Mouse (Mus musculus): Measurements from ENCODE around the gene Noto. TPM values are rescaled to one million over a fixed set of nuclear protein-coding genes. Genes with fewer than 3 reads are reported as not detected.

Noto gene
- total RNA-seq (2021) = not detected

- DNase-seq = no peak
- intact Hi-C loops (cut with DNase I) = no loop called here
Observed at GRCm38 (mm10) chr6:85423836-85424379, at the start of gene Noto. Noto (plus strand) TSS chr6:85423886.

GRCm38 (mm10) chr6:85373951-85374733, 49.5 kb upstream of the Noto start, which contains the start of gene Rab11fip5:
Rab11fip5 (minus strand) TSS chr6:85374634.
- DNase-seq = peak in 1 of 2 experiments; percentile 49
- intact Hi-C loops (cut with DNase I) = no loop called here

- peak; percentile 95 to 98 for DNase-seq
- intact Hi-C loops (cut with DNase I) = no loop called here
Observed at GRCm38 (mm10) chr6:85374734-85375114, 49.0 kb upstream of the Noto start.

- intact Hi-C loops (cut with DNase I) = no loop called here
- no peak for DNase-seq
Observed at GRCm38 (mm10) chr6:85377066-85377734, 46.5 kb upstream of the Noto start.

GRCm38 (mm10) chr6:85377876-85378275, 45.8 kb upstream of the Noto start:
- intact Hi-C loops (cut with DNase I) = no loop called here
- DNase-seq = no peak

- intact Hi-C loops (cut with DNase I) = no loop called here
- DNase-seq = no peak
Observed at GRCm38 (mm10) chr6:85378629-85379028, 45.1 kb upstream of the Noto start.

GRCm38 (mm10) chr6:85380201-85380900, 43.3 kb upstream of the Noto start:
- intact Hi-C loops (cut with DNase I) = no loop called here
- DNase-seq = peak; percentile 82 to 84

GRCm38 (mm10) chr6:85380901-85381647, 42.6 kb upstream of the Noto start:
- DNase-seq = no peak
- intact Hi-C loops (cut with DNase I) = loop anchor here (1.0 kb wide), 1 partner anchor 35 kb away; no protein-coding TSS in a partner anchor

GRCm38 (mm10) chr6:85381648-85382020, 42.1 kb upstream of the Noto start:
- intact Hi-C loops (cut with DNase I) = loop anchor here (1.0 kb wide), 1 partner anchor 35 kb away; no protein-coding TSS in a partner anchor

GRCm38 (mm10) chr6:85382791-85383190, 40.9 kb upstream of the Noto start:
- intact Hi-C loops (cut with DNase I) = no loop called here

More at GRCm38 (mm10) chr6:85381648-85382020, 42.1 kb upstream of the Noto start:
- no peak for DNase-seq

GRCm38 (mm10) chr6:85388608-85389007, 35.1 kb upstream of the Noto start:
- intact Hi-C loops (cut with DNase I) = no loop called here
- no peak for DNase-seq

More at GRCm38 (mm10) chr6:85382791-85383190, 40.9 kb upstream of the Noto start:
- DNase-seq = no peak

GRCm38 (mm10) chr6:85391803-85392202, 31.9 kb upstream of the Noto start:
- DNase-seq = peak; percentile 73 to 82
- intact Hi-C loops (cut with DNase I) = loop anchor here (1.0 to 5.0 kb wide), 3 partner anchors 47 to 230 kb away; no protein-coding TSS in a partner anchor

- intact Hi-C loops (cut with DNase I) = no loop called here
Observed at GRCm38 (mm10) chr6:85395360-85395759, 28.3 kb upstream of the Noto start.

GRCm38 (mm10) chr6:85397165-85397564, 26.5 kb upstream of the Noto start:
- DNase-seq = peak in 1 of 2 experiments; percentile 64
- intact Hi-C loops (cut with DNase I) = no loop called here

More at GRCm38 (mm10) chr6:85395360-85395759, 28.3 kb upstream of the Noto start:
- DNase-seq = no peak

GRCm38 (mm10) chr6:85399715-85400114, 24.0 kb upstream of the Noto start:
- intact Hi-C loops (cut with DNase I) = loop anchor here (10.0 kb wide), 1 partner anchor 355 kb away; no protein-coding TSS in a partner anchor
- no peak for DNase-seq

- DNase-seq = peak in 1 of 2 experiments; percentile 24
- intact Hi-C loops (cut with DNase I) = loop anchor here (10.0 kb wide), 1 partner anchor 358 kb away; no protein-coding TSS in a partner anchor
Observed at GRCm38 (mm10) chr6:85402613-85403012, 21.1 kb upstream of the Noto start.

- no peak for DNase-seq
- intact Hi-C loops (cut with DNase I) = loop anchor here (10.0 kb wide), 1 partner anchor 358 kb away; no protein-coding TSS in a partner anchor
Observed at GRCm38 (mm10) chr6:85403039-85403438, 20.6 kb upstream of the Noto start.

- intact Hi-C loops (cut with DNase I) = loop anchor here (10.0 kb wide), 1 partner anchor 364 kb away; no protein-coding TSS in a partner anchor
- DNase-seq = no peak
Observed at GRCm38 (mm10) chr6:85409003-85409402, 14.7 kb upstream of the Noto start.

GRCm38 (mm10) chr6:85410771-85411273, 12.9 kb upstream of the Noto start:
- intact Hi-C loops (cut with DNase I) = loop anchor here (1.0 to 2.0 kb wide), 2 partner anchors 148 to 251 kb away; no protein-coding TSS in a partner anchor
- DNase-seq = peak; percentile 55 to 59
